Mouse (Mus musculus) cerebellum, adult 2 months (tissue): Measurements from ENCODE around the gene Hpca.

Experiments used
- CTCF ChIP-seq: fragments of 200-500 bp; IDR thresholded peaks from 2 replicates; pipeline ENCODE4 v1.5.1; 2011; ENCODE audit warnings: low read depth, mild to moderate bottlenecking, control low read depth, low read length, moderate library complexity, borderline replicate concordance; ENCODE audit not compliant: insufficient read depth
- POLR2A ChIP-seq: fragments of 200-500 bp; IDR thresholded peaks from 2 replicates; pipeline ENCODE4 v1.6.1; 2011; ENCODE audit warnings: low read length, control low read depth, borderline replicate concordance; ENCODE audit not compliant: insufficient read depth

- TF ChIP-seq CTCF, result no peak
- TF ChIP-seq POLR2A, result no peak
These were observed 24.8 kb downstream of the Hpca start for GRCm38 (mm10) chr4:129097006-129097405.
